Mouse (Mus musculus) forebrain, embryonic 11.5 days (tissue): ENCODE data around the gene Olfr446. TPM values are rescaled to one million over a fixed set of nuclear protein-coding genes. Genes with fewer than 3 reads are reported as not detected.

Experiments
- ATAC-seq: fragments of 200-750 bp; cut with Nextera tagmentation; replicated peaks from 2 replicates; pipeline ENCODE4 v1.8.0; 2017; ENCODE audit warnings: moderate TSS enrichment; ENCODE audit not compliant: low FRiP score
- DNase-seq: peaks from one replicate; pipeline ENCODE4 v3.0.0-alpha.2; 2017; ENCODE audit warnings: low spot score
- H3K27ac ChIP-seq: fragments of 300-500 bp; sonication (generic); 2 replicates; pipeline ENCODE4 v1.5.1; 2014; ENCODE audit warnings: low read depth, low read length
- H3K27me3 ChIP-seq: fragments of 300-500 bp; sonication (generic); 2 replicates; pipeline ENCODE4 v1.6.1; 2014; ENCODE audit warnings: mild to moderate bottlenecking, low read length, mixed read lengths; ENCODE audit not compliant: control insufficient read depth, insufficient read depth
- H3K36me3 ChIP-seq: fragments of 300-500 bp; sonication (generic); 2 replicates; pipeline ENCODE4 v1.6.1; 2014; ENCODE audit warnings: mild to moderate bottlenecking, low read length, moderate library complexity, mixed read lengths; ENCODE audit not compliant: control insufficient read depth, insufficient read depth
- H3K4me1 ChIP-seq: fragments of 300-500 bp; sonication (generic); replicated peaks from 2 replicates; pipeline ENCODE4 v1.6.1; 2014; ENCODE audit warnings: low read length, mixed read lengths; ENCODE audit not compliant: control insufficient read depth, insufficient read depth
- H3K4me2 ChIP-seq: fragments of 300-500 bp; sonication (generic); 2 replicates; pipeline ENCODE4 v1.6.1; 2014; ENCODE audit warnings: low read depth, mild to moderate bottlenecking, low read length, moderate library complexity, mixed read lengths; ENCODE audit not compliant: severe bottlenecking
- H3K4me3 ChIP-seq: fragments of 300-500 bp; sonication (generic); 2 replicates; pipeline ENCODE4 v1.5.1; 2014; ENCODE audit warnings: low read depth, low read length
- H3K9ac ChIP-seq: fragments of 300-500 bp; sonication (generic); 2 replicates; pipeline ENCODE4 v1.6.1; 2014; ENCODE audit warnings: low read length
- H3K9me3 ChIP-seq: fragments of 300-500 bp; sonication (generic); 2 replicates; pipeline ENCODE4 v1.6.1; 2016; ENCODE audit warnings: low read length, mixed read lengths; ENCODE audit not compliant: control insufficient read depth
- whole genome bisulfite sequencing: fragments of 180-500 bp; shearing (Covaris S2); extraction: QIAGEN DNeasy Blood & Tissue Kit; methylation state at CpG from one replicate; pipeline ENCODE4 v1.1.7; 2014; 5-methylcytosine and 5-hydroxymethylcytosine counted together
- polyA plus RNA-seq: library from polyadenylated mRNA; unstranded; fragments of >200 nt; fragmentation: Nextera tagmentation; extraction: Ambion mirVana; gene quantifications from 2 replicates; pipeline ENCODE4 v1.2.1, GENCODE M21; 2014

Olfr446 gene
- polyA plus RNA-seq = not detected in 2 replicates

- whole genome bisulfite sequencing = 64% methylated on average over 2 of the region's 2 CpGs
- H3K9me3 ChIP-seq = no peaks in the 10 kb centered on the region
- DNase-seq (no peak), ATAC-seq (no peak)
- H3K9ac ChIP-seq = no peak within 1 kb of the TSS
- H3K27ac ChIP-seq = no peak within 1 kb of the TSS; the same call in 1 of the 2 replicates
- no peak within 1 kb of the TSS for H3K4me2 ChIP-seq
- no peak within 1 kb of the TSS for H3K4me3 ChIP-seq
- H3K4me1 ChIP-seq = no peaks in the 10 kb centered on the region
- no peaks in the 10 kb centered on the region for H3K36me3 ChIP-seq
- no peaks in the 10 kb centered on the region for H3K27me3 ChIP-seq
Measured at GRCm38 (mm10) chr6:42921077-42921476, at the start of gene Olfr446. Gene Olfr446 (plus strand): TSS chr6:42921377.

- no peak for DNase-seq
- no peak overlapping the region for H3K4me2 ChIP-seq
- H3K4me1 ChIP-seq = no peaks in the 10 kb centered on the region
- H3K4me3 ChIP-seq = no peak overlapping the region
- H3K9ac ChIP-seq = no peak overlapping the region
- no peak for ATAC-seq
- H3K27me3 ChIP-seq = no peaks in the 10 kb centered on the region
- no peak overlapping the region for H3K27ac ChIP-seq
- no peaks in the 10 kb centered on the region for H3K36me3 ChIP-seq
- no peaks in the 10 kb centered on the region for H3K9me3 ChIP-seq
Measured at GRCm38 (mm10) chr6:42876323-42876722, 44.9 kb upstream of the Olfr446 start.

- DNase-seq (no peak), ATAC-seq (no peak)
- Histone ChIP-seq H3K4me3 (no peak within 1 kb of the TSS), H3K9ac (no peak within 1 kb of the TSS), H3K4me2 (no peak within 1 kb of the TSS), H3K9me3 (no peaks in the 10 kb centered on the region), H3K4me1 (no peaks in the 10 kb centered on the region), H3K27me3 (no peaks in the 10 kb centered on the region), H3K36me3 (no peaks in the 10 kb centered on the region), H3K27ac (no peak within 1 kb of the TSS)
- WGBS = 85% methylated on average over 1 of the region's 1 CpGs
Measured at GRCm38 (mm10) chr6:42890141-42890540, 31.0 kb upstream of the Olfr446 start, which contains the start of gene Olfr448. Gene Olfr448 (plus strand): TSS chr6:42890441.

- Histone ChIP-seq H3K4me1 (no peaks in the 10 kb centered on the region), H3K36me3 (no peaks in the 10 kb centered on the region), H3K4me2 (no peak overlapping the region), H3K9ac (no peak overlapping the region), H3K27me3 (no peaks in the 10 kb centered on the region), H3K4me3 (no peak overlapping the region), H3K27ac (no peak overlapping the region), H3K9me3 (no peaks in the 10 kb centered on the region)
- ATAC-seq (peak; percentile 55), DNase-seq (no peak)
- 19% methylated on average over 1 of the region's 1 CpGs for WGBS
Measured at GRCm38 (mm10) chr6:42900345-42900744, 20.8 kb upstream of the Olfr446 start.

GRCm38 (mm10) chr6:42908578-42908977 is 12.6 kb upstream of the Olfr446 start, which contains the start of gene Olfr447:
Gene Olfr447 (plus strand): TSS chr6:42908878.
- H3K36me3 ChIP-seq = no peaks in the 10 kb centered on the region
- H3K9me3 ChIP-seq = no peaks in the 10 kb centered on the region
- no peaks in the 10 kb centered on the region for H3K4me1 ChIP-seq
- no peak within 1 kb of the TSS for H3K4me3 ChIP-seq
- no peaks in the 10 kb centered on the region for H3K27me3 ChIP-seq
- DNase-seq (no peak), ATAC-seq (no peak)
- no peak within 1 kb of the TSS for H3K27ac ChIP-seq
- H3K4me2 ChIP-seq = no peak within 1 kb of the TSS
- H3K9ac ChIP-seq = no peak within 1 kb of the TSS

- H3K27me3 ChIP-seq = no peaks in the 10 kb centered on the region
- no peak within 1 kb of the TSS for H3K4me2 ChIP-seq
- WGBS = 82% methylated on average over 1 of the region's 1 CpGs
- H3K27ac ChIP-seq = no peak within 1 kb of the TSS
- ATAC-seq = no peak
- no peaks in the 10 kb centered on the region for H3K4me1 ChIP-seq
- H3K9me3 ChIP-seq = no peaks in the 10 kb centered on the region
- H3K36me3 ChIP-seq = no peaks in the 10 kb centered on the region
- no peak within 1 kb of the TSS for H3K9ac ChIP-seq
- no peak within 1 kb of the TSS for H3K4me3 ChIP-seq
- DNase-seq = no peak
Measured at GRCm38 (mm10) chr6:42948767-42949166, 27.6 kb downstream of the Olfr446 start, which contains the start of gene Olfr444. Gene Olfr444 (plus strand): TSS chr6:42949067.

GRCm38 (mm10) chr6:42980377-42980776 is 59.2 kb downstream of the Olfr446 start:
- Histone ChIP-seq H3K36me3 (no peaks in the 10 kb centered on the region), H3K9me3 (no peaks in the 10 kb centered on the region), H3K4me3 (no peak overlapping the region), H3K4me2 (no peak overlapping the region), H3K4me1 (no peaks in the 10 kb centered on the region), H3K27ac (no peak overlapping the region), H3K27me3 (no peaks in the 10 kb centered on the region), H3K9ac (no peak overlapping the region)
- ATAC-seq (no peak), DNase-seq (no peak)

Other genes starting within 250 kb of the Olfr446 start
- 134 and 143 TPM in 2 replicates for gene Tcaf1, start 211.3 kb upstream of the Olfr446 start, polyA plus RNA-seq
- not detected in 2 replicates for gene Olfr453, start 182.0 kb upstream of the Olfr446 start, polyA plus RNA-seq
- not detected in 2 replicates for gene Olfr38, start 165.0 kb upstream of the Olfr446 start, polyA plus RNA-seq
- not detected in 2 replicates for gene Olfr452, start 136.3 kb upstream of the Olfr446 start, polyA plus RNA-seq
- not detected in 2 replicates for gene Olfr450, start 109.4 kb upstream of the Olfr446 start, polyA plus RNA-seq
- gene Olfr449, start 87.0 kb upstream of the Olfr446 start, polyA plus RNA-seq = not detected in 2 replicates
- not detected in 2 replicates for gene Olfr448, start 30.9 kb upstream of the Olfr446 start, polyA plus RNA-seq
- not detected in 2 replicates for gene Olfr447, start 12.5 kb upstream of the Olfr446 start, polyA plus RNA-seq
- gene Olfr444, start 27.7 kb downstream of the Olfr446 start, polyA plus RNA-seq = not detected in 2 replicates
- not detected in 2 replicates for gene Olfr441, start 185.0 kb downstream of the Olfr446 start, polyA plus RNA-seq
- gene Olfr237-ps1, start 225.2 kb downstream of the Olfr446 start, polyA plus RNA-seq = not detected in 2 replicates
- not detected in 2 replicates for gene Olfr437, start 241.9 kb downstream of the Olfr446 start, polyA plus RNA-seq